Comparison of ENCODE assay signal across 8 mouse cellular contexts in genomic region chr9:56264308-56265021, GRCm38 (mm10).
DNase-seq lines count a peak whose midpoint lies in the region; ATAC-seq lines count a peak whose summit lies in the region.

No protein-coding gene starts in this region.

- no peak overlapping the region for H3K9ac ChIP-seq in intestine, embryonic 14.5 days (ENCODE audit: low read length)
- H3K9ac ChIP-seq in limb, embryonic 11.5 days (ENCODE audit: low read length), result no peak overlapping the region

- no peak overlapping the region for H3K4me3 ChIP-seq in embryonic facial prominence, embryonic 10.5 days
- H3K4me3 ChIP-seq in intestine, embryonic 14.5 days (ENCODE audit: low read depth, low read length), result no peak overlapping the region
- H3K4me3 ChIP-seq in limb, embryonic 11.5 days (ENCODE audit: low read depth, low read length), result no peak overlapping the region

- peaks cover 5% of the 10 kb centered on the region; the same call in 1 of the 2 replicates for H3K4me1 ChIP-seq in embryonic facial prominence, embryonic 10.5 days
- H3K4me1 ChIP-seq in intestine, embryonic 14.5 days (replicated peaks; ENCODE audit: control insufficient read depth, insufficient read depth, low read length), result peaks cover 9% of the 10 kb centered on the region; the same call in 1 of the 2 replicates
- H3K4me1 ChIP-seq in limb, embryonic 11.5 days (ENCODE audit: control insufficient read depth, insufficient read depth, low read length), result no peaks in the 10 kb centered on the region; the same call in 1 of the 2 replicates

- ATAC-seq in intestine, embryonic 14.5 days (replicated peaks; ENCODE audit: low FRiP score, low TSS enrichment, low read depth), result no peak
- ATAC-seq in limb, embryonic 11.5 days (ENCODE audit: insufficient number of reproducible peaks, low FRiP score, low TSS enrichment, low read depth), result no peak

- 77% methylated on average over 7 of the region's 7 CpGs for WGBS in embryonic facial prominence, embryonic 10.5 days
- WGBS in intestine, embryonic 14.5 days, result 47% methylated on average over 7 of the region's 7 CpGs
- WGBS in limb, embryonic 11.5 days, result 41% methylated on average over 7 of the region's 7 CpGs

- H3K9me3 ChIP-seq in embryonic facial prominence, embryonic 10.5 days, result peaks cover 5% of the 10 kb centered on the region
- H3K9me3 ChIP-seq in intestine, embryonic 14.5 days (ENCODE audit: control insufficient read depth, low read length), result peaks cover 6% of the 10 kb centered on the region
- peaks cover 5% of the 10 kb centered on the region for H3K9me3 ChIP-seq in limb, embryonic 11.5 days (ENCODE audit: control insufficient read depth, low read length)

- no peak overlapping the region for H3K27ac ChIP-seq in embryonic facial prominence, embryonic 10.5 days (replicated peaks)
- H3K27ac ChIP-seq in intestine, embryonic 14.5 days (ENCODE audit: low read depth), result no peak overlapping the region
- no peak overlapping the region for H3K27ac ChIP-seq in limb, embryonic 11.5 days (replicated peaks; ENCODE audit: low read depth, low read length)

- H3K36me3 ChIP-seq in embryonic facial prominence, embryonic 10.5 days (replicated peaks), result peaks cover 5% of the 10 kb centered on the region
- peaks cover 3% of the 10 kb centered on the region for H3K36me3 ChIP-seq in intestine, embryonic 14.5 days (ENCODE audit: control insufficient read depth, insufficient read depth, low read length)
- H3K36me3 ChIP-seq in limb, embryonic 11.5 days (ENCODE audit: control insufficient read depth, insufficient read depth, low read length), result peaks cover 2% of the 10 kb centered on the region; the same call in 1 of the 2 replicates

- peak; percentile 48 for DNase-seq in right cerebral cortex, adult 18-20 months
- no peak for DNase-seq in right cerebral cortex, postnatal 14 days
- DNase-seq in adrenal gland, adult 2 months, result peak; percentile 58
- peak; percentile 38 for DNase-seq in embryonic facial prominence, embryonic 10.5 days (ENCODE audit: low spot score)
- peak; percentile 62 for DNase-seq in intestine, embryonic 14.5 days (ENCODE audit: low spot score)
- peak; percentile 49 for DNase-seq in limb, embryonic 11.5 days (ENCODE audit: low spot score)
- DNase-seq in retina, embryonic 14.5 days (ENCODE audit: low spot score), result peak; percentile 70
- DNase-seq in ovary, postnatal 10 days (ENCODE audit: low spot score), result no peak

- no peaks in the 10 kb centered on the region for H3K27me3 ChIP-seq in embryonic facial prominence, embryonic 10.5 days (replicated peaks; ENCODE audit: low read depth, poor library complexity, severe bottlenecking)
- no peaks in the 10 kb centered on the region for H3K27me3 ChIP-seq in intestine, embryonic 14.5 days (replicated peaks; ENCODE audit: control insufficient read depth, insufficient read depth, low read length)
- H3K27me3 ChIP-seq in limb, embryonic 11.5 days (ENCODE audit: control insufficient read depth, insufficient read depth, low read length), result no peaks in the 10 kb centered on the region

- 0 out of 2 replicates have a peak overlapping the region, but pooled peaks have one; percentile 16 for H3K4me2 ChIP-seq in intestine, embryonic 14.5 days (ENCODE audit: low read length)
- no peak overlapping the region for H3K4me2 ChIP-seq in limb, embryonic 11.5 days (ENCODE audit: low read depth, severe bottlenecking)

Comparison
In these comparisons a context has a peak if more than half of its experiments do, and no peak if none do; other contexts are left out.
1. DNase-seq: peak in right cerebral cortex, adult 18-20 months (single experiment), adrenal gland, adult 2 months (single experiment), embryonic facial prominence, embryonic 10.5 days (single experiment), intestine, embryonic 14.5 days (single experiment), limb, embryonic 11.5 days (single experiment) and retina, embryonic 14.5 days (single experiment); none in right cerebral cortex, postnatal 14 days (single experiment) and ovary, postnatal 10 days (single experiment).